Mouse (Mus musculus) ES-E14 (cell line): Measurements from ENCODE around the gene Mfn1.

Experiments
- CHD2 ChIP-seq: IDR thresholded peaks from 2 replicates; pipeline ENCODE4 v1.6.1; 2014; ENCODE audit warnings: mild to moderate bottlenecking, low read depth, low read length, inconsistent platforms
- HCFC1 ChIP-seq: IDR thresholded peaks from 2 replicates; pipeline ENCODE4 v1.6.1; 2012; ENCODE audit warnings: low read length, inconsistent platforms, borderline replicate concordance; ENCODE audit not compliant: insufficient read depth
- MAFK ChIP-seq: IDR thresholded peaks from 2 replicates; pipeline ENCODE4 v1.6.1; 2014; ENCODE audit warnings: mild to moderate bottlenecking, low read depth, low read length, inconsistent platforms; ENCODE audit not compliant: insufficient read depth
- ZC3H11A ChIP-seq: IDR thresholded peaks from 2 replicates; pipeline ENCODE4 v1.6.1; 2012; ENCODE audit warnings: low read depth, mild to moderate bottlenecking, inconsistent platforms, low read length, borderline replicate concordance
- ZNF384 ChIP-seq: IDR thresholded peaks from 2 replicates; pipeline ENCODE4 v1.6.1; 2012; ENCODE audit warnings: low read depth, low read length, inconsistent platforms

GRCm38 (mm10) chr3:32628141-32628540, 98.9 kb downstream of the Mfn1 start:
- no peak for TF ChIP-seq MAFK
- no peak for TF ChIP-seq ZNF384
- TF ChIP-seq CHD2 = no peak
- no peak for TF ChIP-seq ZC3H11A
- TF ChIP-seq HCFC1 = no peak
